Mouse (Mus musculus) frontal cortex, adult 2 months (tissue): ENCODE measurements around the gene Fndc11. TPM values are rescaled to one million over a fixed set of nuclear protein-coding genes. Genes with fewer than 3 reads are reported as not detected.

Experiments
- DNase-seq, 2 experiments: peaks; one replicate each; pipeline ENCODE4 v3.0.0; 2022; ENCODE audit warnings: low spot score in 1 of 2; ENCODE audit errors: extremely low spot score in 1 of 2
- polyA plus RNA-seq: library from polyadenylated mRNA; depleted of rRNA; stranded (reverse); fragments of >200 nt; gene quantifications from 2 replicates; pipeline ENCODE4 v1.2.3, GENCODE M21; 2012

Fndc11 gene
- polyA plus RNA-seq, 1 experiment, result 0.14 TPM

DNA sequence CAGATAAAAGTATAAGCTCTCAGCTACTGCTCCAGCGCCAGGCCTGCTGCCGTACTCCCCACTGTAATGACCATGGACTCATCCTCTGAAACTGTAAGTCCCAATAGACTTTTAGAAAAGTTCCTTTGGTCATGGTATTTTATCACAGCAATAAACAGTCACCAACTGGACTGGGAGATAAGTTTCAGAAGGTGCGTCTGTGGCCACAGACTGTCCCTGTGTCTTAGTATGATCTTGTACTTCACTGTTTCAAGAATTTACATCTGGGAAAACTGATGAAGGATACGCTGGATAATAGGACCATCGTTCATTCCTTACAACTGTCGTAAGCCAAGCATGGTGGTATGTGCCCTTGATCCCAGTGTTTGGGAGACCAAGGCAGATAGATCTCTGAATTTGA is 3.8 kb upstream of the Fndc11 start:
- DNase-seq, result no peak

DNA sequence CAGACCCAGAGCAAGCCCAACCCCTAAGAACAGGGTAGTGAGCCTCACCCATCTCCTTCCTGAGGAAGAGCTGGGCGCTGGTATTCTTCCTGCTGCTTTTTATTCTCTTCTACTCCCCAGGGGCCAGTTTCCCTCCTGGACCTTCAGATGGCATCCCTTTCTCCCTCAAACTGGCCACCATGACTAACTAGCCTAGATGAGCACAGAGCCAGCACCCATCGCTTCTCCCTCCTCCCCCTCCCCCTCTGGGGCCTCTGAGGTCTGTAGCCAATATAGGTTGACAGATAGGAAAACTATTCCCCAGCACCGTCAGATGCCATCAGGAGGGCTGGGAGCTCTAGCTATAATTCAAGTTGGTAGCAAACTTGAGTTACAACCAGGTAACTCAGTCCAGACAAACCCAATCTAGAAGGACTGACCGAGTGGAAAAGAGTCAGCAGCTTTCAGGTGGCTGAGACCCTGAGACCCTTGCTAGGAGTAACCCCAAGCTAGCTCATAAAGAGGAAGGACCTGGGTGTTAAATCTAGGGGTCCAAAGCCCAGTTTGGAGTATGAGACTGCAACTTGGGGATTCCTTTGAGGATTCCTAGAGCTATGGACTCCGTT is 830 bp upstream of the Fndc11 start:
- DNase-seq, result no peak

DNA sequence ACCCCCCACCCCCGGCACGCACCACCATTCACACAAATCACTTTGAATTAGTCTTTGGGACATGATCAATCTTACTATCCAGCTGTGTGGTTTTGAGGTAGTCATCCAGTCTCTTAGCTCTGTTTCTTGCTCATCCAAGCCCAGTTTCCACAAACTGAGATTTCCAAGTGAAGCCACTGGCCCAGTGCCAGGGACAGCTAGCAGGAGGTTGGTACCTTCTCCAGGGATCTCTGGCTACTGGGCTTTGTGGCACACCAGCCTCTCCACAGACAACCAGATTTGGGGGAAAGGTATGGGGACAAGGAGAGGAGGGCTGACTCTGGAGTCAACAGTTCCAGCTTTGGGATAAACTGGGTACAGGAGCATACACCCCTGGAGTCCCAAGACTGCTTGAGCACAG is 548 bp downstream of the Fndc11 start:
- peak in 1 of 2 experiments; percentile 12 for DNase-seq

DNA sequence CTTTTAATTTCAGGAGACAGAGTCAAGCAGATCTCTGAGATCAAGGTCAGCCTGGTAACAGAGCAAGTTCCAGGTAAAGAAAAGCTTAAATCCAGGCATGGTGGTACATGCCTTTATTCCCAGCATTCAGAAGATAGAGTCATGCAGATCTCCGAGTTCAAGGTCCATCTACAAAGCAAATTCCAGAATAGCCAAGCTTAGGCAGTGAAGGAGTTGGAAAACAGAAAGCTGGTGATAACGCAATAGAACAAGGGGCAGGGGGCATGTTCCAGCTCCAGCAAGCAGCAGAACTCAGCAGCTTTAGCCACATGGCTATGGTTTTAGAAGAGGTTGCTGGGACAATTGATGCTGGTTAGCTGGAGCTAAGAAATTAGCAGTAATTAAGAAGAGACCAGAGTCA is 5.2 kb downstream of the Fndc11 start:
- DNase-seq, result no peak

DNA sequence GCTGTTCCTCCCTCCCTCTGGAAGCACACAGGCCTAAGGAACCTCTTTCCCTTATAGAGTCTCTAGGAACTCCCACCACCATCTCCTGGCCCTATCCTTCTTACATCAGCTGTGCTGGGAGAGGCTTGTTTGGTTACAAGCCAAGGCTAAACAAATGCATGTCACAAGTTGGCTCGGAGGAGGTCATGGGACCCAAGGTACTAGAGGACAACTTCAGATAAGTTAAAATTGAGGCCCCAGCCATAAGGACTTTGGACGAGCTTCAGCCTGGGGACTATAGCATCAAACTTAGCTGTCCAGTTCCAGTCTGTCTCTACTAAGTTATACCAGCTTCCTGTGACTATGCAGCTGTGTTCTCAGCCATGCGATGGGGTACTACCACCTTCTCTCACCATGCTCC is 7.3 kb downstream of the Fndc11 start:
- DNase-seq, result no peak

DNA sequence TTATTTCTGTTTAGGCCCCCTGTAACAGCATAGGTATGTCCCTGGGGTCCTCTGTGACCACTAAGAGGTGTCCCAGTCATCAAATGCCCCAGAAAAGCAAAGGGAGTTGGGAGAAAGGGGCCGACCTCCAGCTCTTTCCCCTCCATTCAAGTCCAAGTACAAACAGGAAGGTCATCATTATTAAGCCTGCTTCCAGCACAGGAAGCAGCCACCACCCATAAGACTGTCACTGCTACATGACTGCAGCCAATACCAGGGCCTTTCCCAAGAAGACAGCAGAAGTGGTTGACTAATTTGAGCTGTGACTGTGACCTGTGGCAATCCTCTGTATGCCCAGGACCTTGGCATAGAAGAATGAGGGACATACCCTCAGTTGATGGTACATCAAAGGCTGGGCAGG is 8.5 kb downstream of the Fndc11 start:
- no peak for DNase-seq

DNA sequence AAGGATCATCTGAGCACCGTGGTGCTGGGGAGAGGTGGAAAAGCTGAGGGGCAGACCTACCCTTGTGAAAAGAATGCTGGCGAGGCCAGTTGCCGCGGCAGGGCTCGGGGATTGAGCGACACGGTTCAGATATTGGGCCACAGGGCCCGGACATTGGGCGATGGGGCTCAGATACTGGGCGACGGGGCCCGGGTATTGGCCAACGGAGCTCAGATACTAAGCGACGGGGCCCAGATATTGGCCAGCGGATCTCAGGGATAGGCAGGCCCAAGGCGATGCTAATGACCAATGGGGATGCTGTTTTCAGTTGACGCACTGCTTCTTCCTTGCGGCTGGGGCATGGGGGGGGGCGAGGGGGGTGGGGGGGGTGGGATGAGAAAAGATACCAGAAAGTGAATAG is 11.4 kb downstream of the Fndc11 start:
- DNase-seq, result no peak

DNA sequence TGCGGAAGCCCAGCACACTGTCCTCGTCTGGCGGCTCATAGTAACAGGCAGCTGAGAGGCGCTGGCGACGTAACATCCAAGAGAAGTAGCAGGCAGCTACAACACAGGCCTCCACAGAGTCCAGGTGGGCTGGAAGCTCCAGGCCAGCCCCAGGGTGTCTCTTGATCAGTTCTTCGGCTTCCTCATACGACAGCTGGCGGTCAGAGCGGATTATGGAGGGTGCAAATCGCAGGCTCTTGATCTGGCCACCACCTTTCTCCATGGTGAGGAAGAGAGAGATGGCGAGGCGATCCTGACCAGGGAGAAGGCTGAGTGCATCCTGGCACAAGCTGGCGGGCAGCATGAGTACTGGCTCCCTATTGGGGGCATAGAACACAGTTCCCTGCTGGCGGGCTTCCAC is 13.6 kb downstream of the Fndc11 start:
- no peak for DNase-seq

DNA sequence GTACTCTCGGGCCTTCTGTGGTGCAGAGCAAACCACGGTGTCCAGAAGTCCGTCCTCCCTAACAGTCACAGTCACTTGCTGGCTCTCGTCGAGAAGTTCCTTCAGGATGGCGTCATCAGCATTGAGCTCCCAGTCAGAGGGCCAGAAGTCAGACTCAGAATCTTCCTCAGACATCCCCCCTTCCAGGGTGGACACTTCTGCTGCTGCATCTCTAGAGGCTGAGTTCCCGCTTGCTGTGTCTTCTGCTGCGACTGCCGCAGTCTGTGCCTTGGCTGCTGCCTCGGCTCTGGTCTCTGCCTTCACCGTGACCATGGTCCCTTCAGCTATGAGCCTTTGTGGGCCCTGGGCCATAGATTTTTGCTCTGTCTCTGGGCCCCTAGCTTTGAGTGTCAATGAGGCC is 14.9 kb downstream of the Fndc11 start:
- no peak for DNase-seq

DNA sequence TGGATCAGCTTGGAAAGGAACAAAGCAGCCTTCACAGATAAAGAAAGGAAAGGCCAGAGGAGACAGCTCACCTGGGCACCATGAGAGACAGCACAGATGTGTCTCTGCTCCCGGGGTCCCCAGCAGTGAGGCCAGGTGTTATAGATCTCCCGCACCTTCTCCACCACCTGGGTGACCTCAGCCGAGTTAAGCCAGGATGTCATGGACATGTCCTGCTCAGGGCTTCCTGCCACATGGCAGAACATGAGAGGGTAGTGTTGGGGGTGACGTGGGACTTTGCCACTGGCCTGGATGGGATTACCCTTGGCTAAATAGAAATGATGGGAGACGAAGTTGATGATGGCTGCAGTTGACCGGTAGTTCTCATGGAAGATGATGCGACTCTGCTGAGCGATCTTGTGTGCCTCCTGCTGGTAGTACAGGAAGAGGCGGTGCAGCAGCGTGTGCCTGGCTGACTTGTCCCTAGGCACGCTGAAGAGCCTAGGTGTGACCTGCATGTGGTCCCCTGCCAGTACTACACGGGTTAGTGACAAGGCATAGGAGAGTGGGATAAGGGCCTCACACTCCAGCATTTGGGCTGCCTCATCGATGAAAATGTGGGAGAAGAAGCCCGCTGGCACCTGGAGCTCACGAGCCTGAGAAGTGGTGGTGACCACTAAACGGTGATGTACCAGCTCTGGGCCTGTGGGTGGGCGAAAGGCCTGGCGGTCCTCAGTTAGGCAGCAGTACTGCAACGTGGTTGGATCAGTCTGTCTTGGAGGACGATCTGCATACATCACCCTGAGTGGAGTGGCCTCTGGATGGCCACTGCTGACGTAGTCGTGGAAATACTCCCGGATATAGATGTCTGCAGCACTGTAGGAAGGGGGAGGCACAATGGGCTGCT is 16.1 kb downstream of the Fndc11 start:
- DNase-seq, result no peak

DNA sequence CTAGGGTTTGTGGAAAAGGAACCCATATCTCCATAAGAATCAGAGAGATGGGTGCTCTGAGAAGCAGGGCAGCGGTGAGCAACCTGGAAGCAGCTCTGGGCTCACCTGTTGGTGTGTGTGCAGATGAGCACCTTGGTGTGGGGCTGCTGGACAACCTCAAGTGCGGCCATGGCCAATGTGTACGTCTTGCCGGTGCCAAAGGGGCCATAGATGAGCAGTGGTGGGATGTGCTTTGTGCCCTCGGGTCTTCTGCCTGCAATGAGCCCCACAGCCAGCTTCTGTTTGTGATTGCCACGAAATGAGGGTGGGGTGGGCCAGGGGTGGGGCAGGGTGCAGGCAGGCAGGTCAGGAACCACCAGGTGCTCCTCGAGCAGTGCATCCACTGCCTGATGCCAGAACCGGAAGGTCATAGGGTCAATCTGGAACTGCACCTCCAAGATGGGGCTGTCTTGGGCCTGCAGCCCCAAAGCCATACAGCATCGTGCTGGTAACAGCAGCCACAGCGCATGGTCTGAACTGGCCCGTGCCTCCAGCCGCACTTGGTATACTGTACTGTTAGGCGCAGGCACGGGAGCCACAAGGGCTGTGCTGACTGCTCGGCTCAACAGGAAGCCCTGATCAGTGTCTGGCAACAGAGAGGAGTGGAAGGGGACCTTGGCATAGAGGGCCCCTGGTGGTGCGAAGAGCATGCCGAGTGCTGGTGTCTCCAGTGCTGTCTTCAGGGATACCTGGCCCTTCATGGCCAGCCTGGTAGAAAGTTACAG is 17.6 kb downstream of the Fndc11 start:
- no peak for DNase-seq

DNA sequence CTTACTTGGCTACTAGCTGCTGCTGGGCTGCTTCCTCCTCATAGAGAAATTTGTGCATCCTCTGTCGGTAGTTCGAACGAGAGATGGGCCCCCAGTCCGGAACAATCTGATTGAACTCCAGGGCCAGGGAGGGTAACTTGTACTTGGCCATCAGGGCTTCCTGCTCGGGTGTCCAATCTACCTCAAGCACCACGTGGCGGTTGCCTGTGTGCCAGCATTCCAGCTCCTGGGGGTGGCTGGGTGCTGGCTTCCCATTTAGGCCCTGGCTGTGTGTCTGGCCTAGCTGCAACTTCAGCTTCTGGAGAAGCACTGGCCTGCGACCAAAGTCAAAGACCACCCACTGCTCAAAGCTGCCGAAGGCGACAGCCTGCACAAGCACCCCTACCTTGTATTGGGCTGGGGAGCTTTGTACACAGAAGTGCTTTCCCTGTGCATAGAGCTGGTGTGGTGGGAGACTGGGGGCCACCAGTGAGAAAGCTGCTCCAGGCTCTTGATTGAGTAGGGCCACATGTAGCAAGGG is 18.3 kb downstream of the Fndc11 start:
- DNase-seq, result no peak

DNA sequence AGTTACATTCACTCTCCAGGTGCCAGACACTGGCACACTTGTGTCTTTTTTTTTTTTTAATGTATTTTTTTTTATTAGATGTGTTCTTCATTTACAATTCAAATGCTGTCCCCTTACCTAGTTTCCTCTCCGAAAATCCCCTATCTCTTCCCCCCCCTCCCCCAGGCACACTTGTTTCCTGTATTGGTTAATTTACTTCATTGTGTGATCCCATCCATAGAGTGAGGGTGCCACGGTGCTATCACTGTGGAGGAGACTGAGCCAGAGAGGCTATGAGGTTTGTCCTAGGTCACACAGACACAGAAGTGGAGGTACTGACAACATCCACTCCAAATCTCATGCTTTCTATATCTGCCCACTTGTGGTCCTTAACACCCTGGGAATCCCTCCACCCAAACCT is 19.0 kb downstream of the Fndc11 start:
- DNase-seq, result no peak

DNA sequence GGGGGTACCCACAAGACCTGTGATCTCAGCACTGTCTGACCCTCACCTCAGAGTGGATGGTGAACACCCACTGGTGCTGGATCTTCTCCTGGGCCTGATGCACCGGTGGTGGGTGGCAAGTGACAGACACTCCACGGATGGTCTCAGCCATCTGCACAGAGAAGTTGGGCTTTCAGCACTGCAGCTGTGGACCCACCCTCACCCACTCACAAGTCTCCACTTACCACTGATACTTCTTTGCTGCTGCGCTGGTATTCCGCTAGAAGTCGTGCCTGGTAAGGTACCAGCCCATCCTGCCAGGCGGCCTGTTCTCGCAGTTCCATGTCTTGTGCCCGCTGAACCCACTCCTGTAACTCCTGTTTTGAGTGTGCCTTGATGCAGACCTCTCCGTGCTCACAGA is 19.4 kb downstream of the Fndc11 start:
- peak in 1 of 2 experiments; percentile 7 for DNase-seq

DNA sequence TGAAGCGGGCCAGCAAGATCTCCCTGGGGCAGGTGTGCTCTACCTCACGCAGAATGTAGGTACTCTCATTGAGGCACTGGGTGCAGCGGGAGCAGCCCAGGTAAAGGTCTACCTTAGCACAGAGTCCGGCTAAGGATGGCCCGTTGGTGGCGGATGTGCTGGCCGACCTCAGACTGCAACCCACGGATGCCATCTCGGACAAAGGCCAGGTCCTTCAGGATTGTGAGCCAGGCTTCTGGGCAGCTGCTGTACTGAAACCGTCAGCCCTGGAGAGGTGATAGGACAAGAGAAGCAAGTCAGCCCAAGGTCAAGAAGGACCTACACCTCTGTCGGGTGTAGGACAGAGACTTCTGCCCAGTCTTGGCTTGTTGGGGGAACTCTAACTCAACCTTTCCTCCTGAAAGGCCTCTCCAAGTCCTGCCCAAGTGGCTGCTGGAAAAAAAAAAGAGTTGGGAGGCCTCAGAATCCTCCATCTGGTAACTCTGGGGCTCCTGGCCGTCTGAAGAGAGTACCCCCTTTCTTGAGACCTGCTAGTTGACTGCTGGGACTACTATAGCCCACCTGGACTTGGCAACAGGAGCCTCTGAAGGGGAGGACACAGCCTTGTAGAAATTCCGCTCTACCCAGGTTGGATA is 21.1 kb downstream of the Fndc11 start:
- no peak for DNase-seq

DNA sequence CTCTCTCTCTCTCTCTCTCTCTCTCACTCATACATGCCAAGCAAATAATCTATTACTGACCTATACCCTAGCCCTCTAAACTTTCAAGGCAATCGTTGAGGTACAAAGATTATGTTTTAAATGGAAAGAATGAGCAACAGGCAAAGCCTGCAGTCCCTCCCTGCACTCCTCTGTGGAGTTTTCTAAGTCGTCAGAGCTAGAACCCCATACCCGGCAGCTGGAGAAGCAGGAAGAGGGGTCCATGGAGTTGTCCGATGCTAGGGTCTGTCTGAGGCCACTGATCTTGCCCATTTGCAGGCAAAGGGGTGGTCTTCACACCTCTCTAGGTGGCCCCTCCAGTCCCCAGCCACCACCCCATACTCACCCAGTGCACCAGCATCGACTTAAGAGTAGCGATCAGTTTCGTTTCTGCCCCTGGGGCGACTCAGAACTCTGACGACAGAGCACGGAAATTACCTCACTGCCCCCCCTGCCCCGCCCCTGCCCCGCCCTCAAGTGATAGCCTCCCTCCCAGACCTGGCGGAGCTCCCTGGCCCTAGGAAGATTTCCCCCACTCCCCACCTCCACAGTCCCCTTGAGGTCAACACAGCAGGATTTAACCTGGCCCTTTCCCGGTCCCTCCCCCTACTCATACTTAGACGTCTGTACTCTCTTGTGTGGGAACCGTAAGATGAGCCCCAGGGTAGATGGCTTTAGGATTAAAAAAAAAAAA is 21.9 kb downstream of the Fndc11 start, which contains the start of gene Helz2:
Gene Helz2, minus strand, starts transcription at position 426 of the 712 bp plus-strand sequence.
- no peak for DNase-seq

DNA sequence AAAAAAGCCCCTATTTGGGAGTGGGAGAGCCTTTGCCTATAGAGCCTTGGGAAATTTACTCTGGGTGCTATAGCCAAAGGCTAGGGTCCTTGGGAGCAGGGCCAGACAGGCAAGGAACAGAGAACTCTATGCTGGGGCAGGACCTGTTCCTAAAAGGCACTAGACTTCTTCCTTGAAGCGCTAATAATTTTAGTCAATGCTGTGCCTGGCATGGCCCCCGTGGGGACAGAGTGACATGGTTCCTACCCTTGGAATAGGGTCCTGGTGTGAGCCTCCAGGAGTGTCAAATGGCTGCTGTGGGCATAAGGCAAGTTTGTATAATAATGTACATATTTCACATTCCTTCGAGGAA is 22.5 kb downstream of the Fndc11 start:
- no peak for DNase-seq

DNA sequence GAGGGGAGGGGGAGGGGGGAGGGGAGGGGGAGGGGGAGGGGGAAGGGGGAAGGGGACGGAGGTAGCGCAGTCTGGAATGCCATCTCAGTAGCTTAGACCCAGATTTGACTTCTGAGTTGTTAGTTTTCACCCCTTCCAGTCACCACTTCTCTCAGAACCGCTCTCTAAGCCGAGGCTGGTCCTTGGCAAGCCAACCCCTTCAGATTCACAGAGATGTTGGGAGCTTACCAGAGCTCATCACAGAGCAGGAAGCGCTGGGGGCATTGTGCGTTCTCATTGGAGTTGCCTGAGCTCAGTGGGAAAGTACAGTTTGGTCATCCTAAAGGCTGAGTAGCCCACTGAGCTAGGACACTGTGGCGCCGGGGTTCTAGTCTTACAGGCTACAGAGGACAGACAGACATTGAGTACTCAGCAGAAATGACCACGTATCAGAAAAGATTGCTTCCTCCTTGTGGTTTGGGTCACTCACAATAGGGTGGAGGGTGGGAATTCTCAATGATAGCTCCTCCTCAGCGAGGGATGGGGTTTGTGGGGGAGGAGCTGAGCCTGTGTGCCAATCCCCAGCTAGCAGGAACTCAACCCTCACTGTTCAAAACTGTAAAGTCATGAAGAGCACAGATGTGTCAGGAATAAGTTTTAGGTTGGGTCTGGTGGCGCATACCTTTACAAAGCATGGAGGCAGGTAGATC is 24.0 kb downstream of the Fndc11 start:
- DNase-seq, result no peak

DNA sequence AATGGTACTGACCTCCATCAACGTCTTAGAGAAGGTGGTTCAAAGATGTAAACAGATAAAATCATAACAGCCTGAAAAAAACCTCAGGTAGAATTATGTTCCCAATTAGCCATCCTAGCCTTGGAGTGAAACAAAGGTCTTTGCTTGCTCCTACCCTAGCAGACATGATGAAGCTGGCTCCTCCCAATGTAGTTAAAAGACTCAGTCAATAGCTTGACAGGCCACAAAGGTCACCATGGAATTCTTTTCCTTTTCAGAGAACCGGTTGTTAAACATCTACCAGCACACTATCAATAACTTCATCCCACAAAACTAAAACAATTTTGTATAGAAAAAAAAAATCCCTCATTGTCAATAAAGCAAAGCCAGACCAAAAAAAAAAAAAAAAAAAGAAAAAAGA is 25.2 kb downstream of the Fndc11 start:
- DNase-seq, result no peak

DNA sequence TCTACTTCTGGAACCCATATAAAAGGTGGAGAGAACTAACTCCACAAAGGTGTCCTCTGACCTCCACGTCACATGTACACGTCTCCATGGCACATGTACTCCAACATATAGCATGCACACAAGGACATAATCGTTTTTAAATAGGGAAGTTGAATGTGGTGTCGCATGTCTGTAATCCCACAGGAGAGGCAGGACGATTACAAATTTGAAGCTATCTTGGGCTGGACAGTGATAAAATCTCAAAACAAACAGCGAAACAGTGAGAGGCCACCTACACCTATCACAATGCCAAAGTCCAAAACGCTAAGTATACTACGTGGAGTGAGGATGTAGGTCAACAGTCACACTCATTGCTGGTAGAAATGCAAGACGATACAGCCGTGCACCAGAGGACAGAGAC is 29.4 kb downstream of the Fndc11 start:
- no peak for DNase-seq
